Mouse (Mus musculus): ENCODE data around the gene Gria2. TPM values are rescaled to one million over a fixed set of nuclear protein-coding genes. Genes with fewer than 3 reads are reported as not detected.

Gene Gria2
- total RNA-seq, 2 experiments from 2014 or later, result 0.34 to 0.49 TPM

Small RNAs within 50 kb of the gene (microRNA-seq; reads per million reads assigned to microRNA genes)
- gene Gm25749, result not detected

Other genes starting within 250 kb of the Gria2 start
- 1 to 10 TPM in 1 of 2 experiments, under 1 TPM in 1; 0.93 to 1.2 TPM for gene Glrb, start 110.8 kb upstream of the Gria2 start, total RNA-seq (2021)
- 10 to 100 TPM; 10.4 to 11.3 TPM for gene Pdgfc, start 233.6 kb upstream of the Gria2 start, total RNA-seq (2021)

All from gastrocnemius, postnatal 4 days (tissue).